Mouse (Mus musculus) testis, adult 2 months (tissue): Measurements from ENCODE around the gene Olfr1055. TPM values are rescaled to one million over a fixed set of nuclear protein-coding genes. Genes with fewer than 3 reads are reported as not detected.

Experiments used
- H3K27ac ChIP-seq: fragments of 200-500 bp; 2 replicates; pipeline ENCODE4 v1.5.1; 2012; ENCODE audit warnings: low read depth, low read length; ENCODE audit not compliant: control insufficient read depth, insufficient read depth
- H3K27me3 ChIP-seq: fragments of 200-500 bp; 2 replicates; pipeline ENCODE4 v1.6.1; 2012; ENCODE audit warnings: mild to moderate bottlenecking, low read length, moderate library complexity; ENCODE audit not compliant: control insufficient read depth, insufficient read depth
- H3K36me3 ChIP-seq: fragments of 200-500 bp; 2 replicates; pipeline ENCODE4 v1.6.1; 2012; ENCODE audit warnings: mild to moderate bottlenecking, low read length; ENCODE audit not compliant: control insufficient read depth, insufficient read depth
- H3K4me1 ChIP-seq: fragments of 200-500 bp; 2 replicates; pipeline ENCODE4 v1.6.1; 2012; ENCODE audit warnings: low read length; ENCODE audit not compliant: control insufficient read depth, insufficient read depth
- H3K4me3 ChIP-seq: fragments of 200-500 bp; 2 replicates; pipeline ENCODE4 v1.5.1; 2012; ENCODE audit warnings: low read depth, mild to moderate bottlenecking, low read length, moderate library complexity, mixed read lengths; ENCODE audit not compliant: control insufficient read depth
- CTCF ChIP-seq: fragments of 200-500 bp; IDR thresholded peaks from 2 replicates; pipeline ENCODE4 v1.5.1; 2012; ENCODE audit warnings: low read depth, mild to moderate bottlenecking, inconsistent platforms, low read length, moderate library complexity; ENCODE audit not compliant: control insufficient read depth, insufficient read depth, insufficient replicate concordance
- POLR2A ChIP-seq: fragments of 200-500 bp; IDR thresholded peaks from 2 replicates; pipeline ENCODE4 v1.6.1; 2012; ENCODE audit warnings: low read depth, mild to moderate bottlenecking, inconsistent platforms, low read length, moderate library complexity; ENCODE audit not compliant: control insufficient read depth
- polyA plus RNA-seq: library from polyadenylated mRNA; depleted of rRNA; stranded (reverse); fragments of >200 nt; gene quantifications from 2 replicates; pipeline ENCODE4 v1.2.3, GENCODE M21; 2012; rRNA removed

The Olfr1055 gene
- polyA plus RNA-seq, 1 experiment = not detected

- H3K36me3 ChIP-seq = no peaks in the 10 kb centered on the region
- no peaks in the 10 kb centered on the region for H3K27me3 ChIP-seq
- H3K4me1 ChIP-seq = no peaks in the 10 kb centered on the region
- H3K27ac ChIP-seq = no peak within 1 kb of the TSS
- no peak for TF ChIP-seq CTCF
- no peak for TF ChIP-seq POLR2A
- H3K4me3 ChIP-seq = no peak within 1 kb of the TSS
Measured at GRCm38 (mm10) chr2:86315184-86315583, 34.9 kb downstream of the Olfr1055 start, which contains the start of gene Olfr1053. TSS of gene Olfr1053 (minus strand) at chr2:86315284.

Other genes with a start within 250 kb of the Olfr1055 start
- not detected in 2 replicates for gene Olfr1039, start 214.4 kb downstream of the Olfr1055 start, polyA plus RNA-seq
- not detected in 2 replicates for gene Olfr1040, start 203.6 kb downstream of the Olfr1055 start, polyA plus RNA-seq
- not detected in 2 replicates for gene Olfr1042, start 188.4 kb downstream of the Olfr1055 start, polyA plus RNA-seq
- gene Olfr1043, start 182.8 kb downstream of the Olfr1055 start, polyA plus RNA-seq = not detected in 2 replicates
- not detected in 2 replicates for gene Olfr1044, start 172.5 kb downstream of the Olfr1055 start, polyA plus RNA-seq
- gene Olfr52, start 164.6 kb downstream of the Olfr1055 start, polyA plus RNA-seq = not detected in 2 replicates
- gene Olfr1045, start 147.3 kb downstream of the Olfr1055 start, polyA plus RNA-seq = not detected in 2 replicates
- gene Olfr1046, start 131.0 kb downstream of the Olfr1055 start, polyA plus RNA-seq = not detected in 2 replicates
- gene Olfr1047, start 118.9 kb downstream of the Olfr1055 start, polyA plus RNA-seq = not detected in 2 replicates
- not detected in 2 replicates for gene Olfr1048, start 110.0 kb downstream of the Olfr1055 start, polyA plus RNA-seq
- not detected in 2 replicates for gene Olfr1049, start 92.0 kb downstream of the Olfr1055 start, polyA plus RNA-seq
- not detected in 2 replicates for gene Olfr1051, start 71.2 kb downstream of the Olfr1055 start, polyA plus RNA-seq
- gene Olfr1052, start 57.8 kb downstream of the Olfr1055 start, polyA plus RNA-seq = not detected in 2 replicates
- not detected in 2 replicates for gene Olfr1053, start 35.0 kb downstream of the Olfr1055 start, polyA plus RNA-seq
- not detected in 2 replicates for gene Olfr1054, start 14.9 kb downstream of the Olfr1055 start, polyA plus RNA-seq
- gene Olfr1056, start 12.2 kb upstream of the Olfr1055 start, polyA plus RNA-seq = not detected in 2 replicates
- not detected in 2 replicates for gene Olfr1057, start 28.1 kb upstream of the Olfr1055 start, polyA plus RNA-seq
- gene Olfr1058, start 38.3 kb upstream of the Olfr1055 start, polyA plus RNA-seq = not detected in 2 replicates
- gene Olfr1061, start 63.8 kb upstream of the Olfr1055 start, polyA plus RNA-seq = not detected in 2 replicates
- not detected in 2 replicates for gene Olfr1062, start 76.5 kb upstream of the Olfr1055 start, polyA plus RNA-seq
- not detected in 2 replicates for gene Olfr1065, start 100.3 kb upstream of the Olfr1055 start, polyA plus RNA-seq
- not detected in 2 replicates for gene Olfr1066, start 106.0 kb upstream of the Olfr1055 start, polyA plus RNA-seq
- gene Olfr228, start 137.1 kb upstream of the Olfr1055 start, polyA plus RNA-seq = not detected in 2 replicates
- not detected in 2 replicates for gene Olfr1076, start 158.2 kb upstream of the Olfr1055 start, polyA plus RNA-seq
- gene Olfr1079, start 192.2 kb upstream of the Olfr1055 start, polyA plus RNA-seq = not detected in 2 replicates
- gene Olfr1080, start 208.0 kb upstream of the Olfr1055 start, polyA plus RNA-seq = not detected in 2 replicates
- gene Olfr1082, start 248.7 kb upstream of the Olfr1055 start, polyA plus RNA-seq = not detected in 2 replicates